Mouse (Mus musculus) intestine, postnatal 0 days (tissue): Measurements from ENCODE around the gene March9. TPM values are rescaled to one million over a fixed set of nuclear protein-coding genes. Genes with fewer than 3 reads are reported as not detected.
A peak's percentile ranks its signal among the peaks of the same experiment; 100 is the strongest.

Source experiments
- ATAC-seq: fragments of 200-750 bp; cut with Nextera tagmentation; 2 replicates; pipeline ENCODE4 v1.8.0; 2017; ENCODE audit warnings: mild to moderate bottlenecking, moderate TSS enrichment, moderate library complexity
- H3K27ac ChIP-seq: fragments of 300-500 bp; sonication (generic); 2 replicates; pipeline ENCODE4 v1.5.1; 2014; ENCODE audit warnings: mild to moderate bottlenecking, low read depth, low read length, moderate library complexity
- H3K27me3 ChIP-seq: fragments of 300-500 bp; sonication (generic); replicated peaks from 2 replicates; pipeline ENCODE4 v1.6.1; 2014; ENCODE audit warnings: low read length, mixed read lengths; ENCODE audit not compliant: control insufficient read depth, insufficient read depth
- H3K36me3 ChIP-seq: fragments of 300-500 bp; sonication (generic); 2 replicates; pipeline ENCODE4 v1.6.1; 2014; ENCODE audit warnings: mild to moderate bottlenecking, moderate library complexity; ENCODE audit not compliant: control insufficient read depth, insufficient read depth
- H3K4me1 ChIP-seq: fragments of 300-500 bp; sonication (generic); replicated peaks from 2 replicates; pipeline ENCODE4 v1.6.1; 2014; ENCODE audit warnings: antibody characterized with exemption, low read length, mixed read lengths; ENCODE audit not compliant: control insufficient read depth, insufficient read depth
- H3K4me2 ChIP-seq: fragments of 300-500 bp; sonication (generic); replicated peaks from 2 replicates; pipeline ENCODE4 v1.6.1; 2014; ENCODE audit warnings: low read depth, mild to moderate bottlenecking, moderate library complexity
- H3K4me3 ChIP-seq: fragments of 300-500 bp; sonication (generic); 2 replicates; pipeline ENCODE4 v1.5.1; 2014; ENCODE audit warnings: low read depth, low read length
- H3K9ac ChIP-seq: fragments of 300-500 bp; sonication (generic); 2 replicates; pipeline ENCODE4 v1.6.1; 2014; ENCODE audit warnings: mild to moderate bottlenecking, low read depth, low read length
- H3K9me3 ChIP-seq: fragments of 300-500 bp; sonication (generic); 2 replicates; pipeline ENCODE4 v1.6.1; 2016; ENCODE audit warnings: mixed run types; ENCODE audit not compliant: control insufficient read depth
- CTCF ChIP-seq: sonication (generic); IDR thresholded peaks from 2 replicates; pipeline ENCODE4 v1.5.1; 2016; ENCODE audit warnings: low read depth, mild to moderate bottlenecking, control low read depth, antibody characterized with exemption, moderate library complexity
- WGBS: fragments of 180-500 bp; shearing (Covaris S2); extraction: QIAGEN DNeasy Blood & Tissue Kit; methylation state at CpG from one replicate; pipeline ENCODE4 v1.1.7; 2014; 5-methylcytosine and 5-hydroxymethylcytosine counted together
- polyA plus RNA-seq: library from polyadenylated mRNA; unstranded; fragments of >200 nt; fragmentation: Nextera tagmentation; extraction: Ambion mirVana; gene quantifications from 2 replicates; pipeline ENCODE4 v1.2.1, GENCODE M21; 2015

Gene March9
- polyA plus RNA-seq, 1 experiment from 2014 or later, result 0.91 TPM

DNA sequence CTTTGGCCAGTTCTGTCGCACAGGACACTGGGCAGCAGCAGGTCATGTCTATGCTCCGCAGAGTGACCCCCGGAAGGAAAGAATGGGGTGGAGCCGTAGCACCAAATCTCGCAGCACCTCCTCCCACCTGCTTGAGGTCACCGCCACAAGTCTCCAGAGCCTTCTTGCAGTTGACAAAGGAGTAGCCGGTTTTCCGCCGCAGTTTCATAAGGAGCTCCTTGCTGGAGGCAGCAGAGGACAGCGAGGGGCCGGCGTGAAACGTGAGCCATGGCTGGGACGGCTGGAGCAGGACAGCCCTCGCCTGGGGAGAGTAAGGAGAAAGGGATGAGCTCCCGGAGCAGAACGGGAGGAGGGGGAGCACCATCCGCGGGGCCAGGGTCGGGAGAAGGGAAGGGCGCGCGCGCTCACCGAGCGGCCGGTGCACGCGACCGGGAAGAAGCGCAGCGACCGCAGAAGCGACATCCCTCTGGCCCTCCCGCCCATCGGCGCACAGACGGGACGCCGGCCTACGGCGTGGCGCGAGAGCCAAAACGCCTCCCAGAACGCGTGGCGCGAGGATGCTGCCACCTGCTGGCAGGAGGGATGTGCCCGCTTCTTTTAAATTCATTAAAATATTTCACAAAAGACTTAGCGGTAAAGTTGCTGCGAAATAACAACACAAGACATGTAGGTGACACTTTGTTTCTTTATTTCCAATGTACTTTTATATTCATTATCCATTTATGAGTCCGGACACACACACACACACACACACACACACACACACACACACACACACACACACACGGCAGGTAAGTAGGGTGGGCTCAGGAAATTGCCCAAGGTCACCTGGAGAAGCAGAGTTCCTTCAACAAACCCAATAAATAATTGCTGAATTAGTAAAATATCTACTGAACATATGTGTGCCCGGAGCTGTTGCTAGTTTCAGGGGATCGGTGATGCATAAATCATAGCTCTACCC, 29.4 kb downstream of the March9 start, which contains the start of gene Tsfm:
Gene Tsfm, minus strand, starts transcription at position 505 of the 961 bp plus-strand sequence.
- Histone ChIP-seq H3K4me2 (peak within 1 kb of the TSS; percentile 79), H3K4me3 (peak within 1 kb of the TSS; percentile 80)

DNA sequence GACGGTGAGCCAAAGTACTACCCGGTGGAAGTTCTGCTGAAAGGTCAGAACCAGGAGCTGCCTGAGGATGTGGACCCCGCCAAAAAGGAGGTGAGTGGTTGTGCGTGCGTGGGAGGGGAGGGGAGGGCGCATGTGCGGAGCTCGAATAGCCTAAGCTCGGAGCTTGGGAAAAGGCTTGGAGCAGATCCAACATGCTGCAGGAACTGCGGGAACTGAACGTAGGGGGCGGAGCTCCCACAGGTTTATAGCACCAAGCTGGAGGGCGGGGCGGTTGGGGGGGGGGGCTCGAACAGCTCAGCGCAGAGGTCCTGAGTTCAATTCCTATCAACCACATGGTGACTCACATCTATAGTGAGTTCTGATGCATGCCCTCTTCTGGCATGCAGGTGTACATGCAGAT, 41.6 kb downstream of the March9 start:
- H3K27me3 ChIP-seq, result no peaks in the 10 kb centered on the region
- no peak for TF ChIP-seq CTCF
- H3K9me3 ChIP-seq, result no peaks in the 10 kb centered on the region
- no peak overlapping the region for H3K9ac ChIP-seq
- no peak overlapping the region for H3K27ac ChIP-seq
- WGBS, result 69% methylated on average over 16 of the region's 16 CpGs
- H3K36me3 ChIP-seq, result peaks cover 11% of the 10 kb centered on the region
- no peaks in the 10 kb centered on the region for H3K4me1 ChIP-seq
- no peak for ATAC-seq
- H3K4me2 ChIP-seq, result no peak overlapping the region
- no peak overlapping the region for H3K4me3 ChIP-seq

More for the DNA sequence above, 29.4 kb downstream of the March9 start, which contains the start of gene Tsfm:
- peak within 1 kb of the TSS; percentile 68 for H3K9ac ChIP-seq
- peak; percentile 85 for ATAC-seq
- peaks cover 23% of the 10 kb centered on the region for H3K36me3 ChIP-seq
- no peaks in the 10 kb centered on the region for H3K27me3 ChIP-seq
- no peaks in the 10 kb centered on the region for H3K9me3 ChIP-seq
- TF ChIP-seq CTCF, result peak; percentile 99
- peak within 1 kb of the TSS; percentile 16; the same call in 1 of the 2 replicates for H3K27ac ChIP-seq
- 4% methylated on average over 56 of the region's 56 CpGs for WGBS
- no peaks in the 10 kb centered on the region for H3K4me1 ChIP-seq

DNA sequence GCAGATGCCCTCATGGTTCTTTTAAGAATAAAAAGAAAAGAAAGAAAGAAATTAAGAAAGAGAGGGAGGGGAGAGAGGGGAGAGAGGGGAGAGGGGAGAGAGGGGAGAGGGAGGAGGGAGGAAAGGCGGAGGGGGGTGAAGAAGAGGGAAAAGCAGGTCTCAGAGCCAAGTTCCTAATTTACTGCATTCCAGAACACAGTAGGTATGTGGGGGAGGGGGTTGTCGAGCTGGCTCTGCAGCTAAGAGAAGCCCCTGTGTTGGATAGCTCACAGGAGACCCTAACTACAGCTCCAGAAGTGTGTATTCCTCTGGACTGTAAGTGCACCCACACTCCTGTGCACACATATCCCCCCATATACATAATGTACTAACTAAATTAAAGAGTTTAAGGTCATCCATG, 42.9 kb downstream of the March9 start:
- Histone ChIP-seq H3K27me3 (no peaks in the 10 kb centered on the region), H3K27ac (no peak overlapping the region), H3K9me3 (no peaks in the 10 kb centered on the region), H3K4me2 (no peak overlapping the region), H3K36me3 (no peaks in the 10 kb centered on the region; the same call in 1 of the 2 replicates), H3K4me3 (no peak overlapping the region), H3K4me1 (no peaks in the 10 kb centered on the region), H3K9ac (no peak overlapping the region)
- TF ChIP-seq CTCF, result no peak
- ATAC-seq, result no peak
- WGBS, result 24% methylated on average over 2 of the region's 2 CpGs

DNA sequence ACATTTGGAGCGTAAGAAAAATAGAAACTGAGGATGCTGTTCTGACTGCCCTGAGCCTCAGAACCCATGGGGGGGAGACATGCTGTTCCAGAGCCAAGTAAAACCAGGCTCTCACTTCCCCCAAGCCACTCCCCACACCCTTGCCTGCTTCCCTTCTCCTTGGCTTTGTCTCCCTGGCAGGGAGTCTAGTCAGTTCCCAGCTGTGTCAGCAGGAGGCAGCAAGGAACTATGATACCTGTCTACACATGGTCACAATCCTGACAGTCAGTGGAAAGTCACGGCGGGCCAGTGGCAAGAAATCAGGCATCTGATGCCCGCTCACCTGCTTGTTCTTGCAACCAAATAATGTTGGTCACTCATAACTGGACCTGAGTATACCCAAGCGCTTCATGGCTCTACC, 43.5 kb downstream of the March9 start:
- 66% methylated on average over 5 of the region's 5 CpGs for WGBS
- peak; percentile 63 for TF ChIP-seq CTCF
- Histone ChIP-seq H3K27ac (no peak overlapping the region), H3K4me3 (no peak overlapping the region), H3K27me3 (no peaks in the 10 kb centered on the region), H3K4me2 (no peak overlapping the region), H3K36me3 (no peaks in the 10 kb centered on the region), H3K9me3 (no peaks in the 10 kb centered on the region), H3K4me1 (no peaks in the 10 kb centered on the region), H3K9ac (no peak overlapping the region)
- no peak for ATAC-seq

Other genes with a start within 250 kb of the March9 start
- gene Atp23, start 158.8 kb downstream of the March9 start, polyA plus RNA-seq, result 7.7 and 8.0 TPM in 2 replicates
- 43.1 and 46.7 TPM in 2 replicates for gene Ctdsp2, start 81.5 kb downstream of the March9 start, polyA plus RNA-seq
- gene Avil, start 59.5 kb downstream of the March9 start, polyA plus RNA-seq, result 0.20 and 0.52 TPM in 2 replicates
- 42.4 and 43.7 TPM in 2 replicates for gene Tsfm, start 29.3 kb downstream of the March9 start, polyA plus RNA-seq
- 19.8 and 22.1 TPM in 2 replicates for gene Mettl1, start 18.8 kb downstream of the March9 start, polyA plus RNA-seq
- 0.16 and 0.17 TPM in 2 replicates for gene Eef1akmt3, start 18.7 kb downstream of the March9 start, polyA plus RNA-seq
- gene Cyp27b1, start 11.9 kb downstream of the March9 start, polyA plus RNA-seq, result not detected in 2 replicates
- gene Cdk4, start 3.4 kb upstream of the March9 start, polyA plus RNA-seq, result 500 and 515 TPM in 2 replicates
- 264 and 300 TPM in 2 replicates for gene Tspan31, start 10.1 kb upstream of the March9 start, polyA plus RNA-seq
- gene Agap2, start 15.1 kb upstream of the March9 start, polyA plus RNA-seq, result 0.07 and 0.20 TPM in 2 replicates
- 113 and 116 TPM in 2 replicates for gene Os9, start 60.9 kb upstream of the March9 start, polyA plus RNA-seq
- 29.4 and 34.1 TPM in 2 replicates for gene B4galnt1, start 105.0 kb upstream of the March9 start, polyA plus RNA-seq
- 0.52 and 0.65 TPM in 2 replicates for gene Slc26a10, start 120.5 kb upstream of the March9 start, polyA plus RNA-seq
- gene Arhgef25, start 129.9 kb upstream of the March9 start, polyA plus RNA-seq, result 14.4 and 15.1 TPM in 2 replicates
- gene Dtx3, start 135.5 kb upstream of the March9 start, polyA plus RNA-seq, result 22.2 and 24.6 TPM in 2 replicates
- 43.0 and 47.0 TPM in 2 replicates for gene Pip4k2c, start 151.4 kb upstream of the March9 start, polyA plus RNA-seq
- 2.7 and 3.7 TPM in 2 replicates for gene Kif5a, start 203.2 kb upstream of the March9 start, polyA plus RNA-seq
- gene Dctn2, start 206.2 kb upstream of the March9 start, polyA plus RNA-seq, result 143 and 147 TPM in 2 replicates
- gene Mbd6, start 228.8 kb upstream of the March9 start, polyA plus RNA-seq, result 8.7 and 12.8 TPM in 2 replicates